Mouse (Mus musculus): ENCODE measurements around the gene Rras.

GRCm38 (mm10) chr7:45028351-45028750 lies 10.6 kb downstream of the Rras start:
- no peak for TF ChIP-seq CTCF (IDR thresholded peaks at IDR 0.05; ENCODE audit: control insufficient read depth, insufficient read depth, insufficient read length)
- no peak for TF ChIP-seq USF1 (IDR thresholded peaks at IDR 0.05; ENCODE audit: low read depth)
- no peak for TF ChIP-seq MYOG (IDR thresholded peaks at IDR 0.05; ENCODE audit: control insufficient read depth, extremely low read depth, insufficient read length)
- TF ChIP-seq MAX (IDR thresholded peaks at IDR 0.05): no peak

All from C2C12 (cell line).